Mouse (Mus musculus): ENCODE measurements at regions not wholly inside any gene's neighbourhood (a gene's known extent, or its start where the extent isn't known, plus 50 kb on each side); places are given as distances from the start of the nearest gene placed in this dataset.

- no peak for TF ChIP-seq POLR2A (IDR thresholded peaks at IDR 0.05; ENCODE audit: low read depth, low read length)
- no peak for TF ChIP-seq CTCF (conservative IDR thresholded peaks at IDR 0.05; ENCODE audit: insufficient read depth, insufficient read length, low read depth, low read length)
Measured at GRCm38 (mm10) chr10:96685991-96686601, 69.3 kb downstream of the Btg1 start.

All from kidney, adult 2 months (tissue).